In genomic region chr5:139821466-139822459, GRCm38 (mm10) we compare ENCODE assay signal across 15 mouse cellular contexts. TPM values are rescaled to one million over a fixed set of nuclear protein-coding genes. Genes with fewer than 3 reads are reported as not detected.
DNase-seq lines count a peak whose midpoint lies in the region; ATAC-seq and TF ChIP-seq lines count a peak whose summit lies in the region.
"Had no signal": no experiment of that assay in that cellular context is flagged by ENCODE, and none has a peak within 500 bp of the region (broad histone marks: within the 10 kb centered on the region; RNA-seq: fewer than 3 reads in every experiment).

No protein-coding gene starts in this region.

- H3K4me1 ChIP-seq in kidney, postnatal 0 days (replicated peaks; ENCODE audit: insufficient read depth, low read length) = peaks cover 9% of the 10 kb centered on the region
- H3K4me1 ChIP-seq in intestine, embryonic 16.5 days (ENCODE audit: control insufficient read depth, insufficient read depth, low read length) = peaks cover 23% of the 10 kb centered on the region
- H3K4me1 ChIP-seq in liver, embryonic 13.5 days (replicated peaks) = peaks cover 72% of the 10 kb centered on the region
- peaks cover 21% of the 10 kb centered on the region for H3K4me1 ChIP-seq in stomach, embryonic 16.5 days (ENCODE audit: control insufficient read depth, insufficient read depth, low read length)
- peaks cover 11% of the 10 kb centered on the region for H3K4me1 ChIP-seq in midbrain, embryonic 14.5 days (ENCODE audit: control insufficient read depth, insufficient read depth, low read length)

- no peak overlapping the region for H3K9ac ChIP-seq in kidney, postnatal 0 days (ENCODE audit: low read depth, low read length)
- H3K9ac ChIP-seq in intestine, embryonic 16.5 days (ENCODE audit: low read depth, low read length) = peak overlapping the region; percentile 68
- H3K9ac ChIP-seq in liver, embryonic 13.5 days = 0 out of 2 replicates have a peak overlapping the region, but pooled peaks have one; percentile 0
- peak overlapping the region; percentile 39 for H3K9ac ChIP-seq in stomach, embryonic 16.5 days (ENCODE audit: low read length)
- H3K9ac ChIP-seq in midbrain, embryonic 14.5 days (replicated peaks; ENCODE audit: low read length) = no peak overlapping the region
- H3K9ac ChIP-seq: embryonic facial prominence, embryonic 13.5 days had no signal

- no peak overlapping the region for H3K27ac ChIP-seq in kidney, postnatal 0 days
- H3K27ac ChIP-seq in intestine, embryonic 16.5 days (ENCODE audit: low read length) = peak overlapping the region; percentile 95
- H3K27ac ChIP-seq in liver, embryonic 13.5 days = peak overlapping the region; percentile 58
- H3K27ac ChIP-seq in stomach, embryonic 16.5 days (ENCODE audit: low read length) = peak overlapping the region; percentile 57
- H3K27ac ChIP-seq in midbrain, embryonic 14.5 days (replicated peaks; ENCODE audit: low read depth, low read length) = no peak overlapping the region
- H3K27ac ChIP-seq: embryonic facial prominence, embryonic 13.5 days; forebrain, embryonic 13.5 days; layer of hippocampus, adult 2 months had no signal

- DNase-seq in kidney, postnatal 0 days (ENCODE audit: low spot score) = peak; percentile 79
- no peak for DNase-seq in kidney, postnatal 25 days
- no peak for DNase-seq in liver, embryonic 13.5 days
- DNase-seq in midbrain, embryonic 14.5 days = no peak
- no peak for DNase-seq in lung, postnatal 4 days
- DNase-seq: cerebellum, adult 11 months; heart, postnatal 36 days had no signal

- peaks cover 7% of the 10 kb centered on the region; the same call in 1 of the 2 replicates for H3K36me3 ChIP-seq in kidney, postnatal 0 days (ENCODE audit: insufficient read depth, low read length)
- H3K36me3 ChIP-seq in intestine, embryonic 16.5 days (ENCODE audit: control insufficient read depth, insufficient read depth, low read length) = peaks cover 4% of the 10 kb centered on the region; the same call in 1 of the 2 replicates
- peaks cover 38% of the 10 kb centered on the region for H3K36me3 ChIP-seq in liver, embryonic 13.5 days
- H3K36me3 ChIP-seq in stomach, embryonic 16.5 days (ENCODE audit: control insufficient read depth, insufficient read depth, low read length) = peaks cover 4% of the 10 kb centered on the region; the same call in 1 of the 2 replicates
- peaks cover 37% of the 10 kb centered on the region for H3K36me3 ChIP-seq in midbrain, embryonic 14.5 days (ENCODE audit: control insufficient read depth, insufficient read depth, low read length)

- H3K4me2 ChIP-seq in kidney, postnatal 0 days (ENCODE audit: low read length) = no peak overlapping the region
- H3K4me2 ChIP-seq in intestine, embryonic 16.5 days (ENCODE audit: low read depth, low read length) = peak overlapping the region; percentile 41
- H3K4me2 ChIP-seq in liver, embryonic 13.5 days = no peak overlapping the region
- H3K4me2 ChIP-seq in stomach, embryonic 16.5 days (ENCODE audit: low read depth, low read length) = no peak overlapping the region
- H3K4me2 ChIP-seq in midbrain, embryonic 14.5 days (ENCODE audit: low read length) = no peak overlapping the region
- H3K4me2 ChIP-seq: embryonic facial prominence, embryonic 13.5 days; forebrain, embryonic 13.5 days had no signal

- 36% methylated on average over 12 of the region's 12 CpGs for WGBS in kidney, postnatal 0 days
- WGBS in intestine, embryonic 16.5 days = 37% methylated on average over 12 of the region's 12 CpGs
- 65% methylated on average over 12 of the region's 12 CpGs for WGBS in liver, embryonic 13.5 days (ENCODE audit: insufficient replicate concordance)
- 61% methylated on average over 12 of the region's 12 CpGs for WGBS in stomach, embryonic 16.5 days
- WGBS in midbrain, embryonic 14.5 days = 86% methylated on average over 12 of the region's 12 CpGs

- no peak overlapping the region for H3K4me3 ChIP-seq in kidney, postnatal 0 days (replicated peaks; ENCODE audit: low read depth, low read length)
- H3K4me3 ChIP-seq in intestine, embryonic 16.5 days (ENCODE audit: low read length) = peak overlapping the region; percentile 39
- H3K4me3 ChIP-seq in liver, embryonic 13.5 days (replicated peaks) = no peak overlapping the region
- no peak overlapping the region for H3K4me3 ChIP-seq in stomach, embryonic 16.5 days (replicated peaks; ENCODE audit: low read length)
- no peak overlapping the region for H3K4me3 ChIP-seq in midbrain, embryonic 14.5 days (replicated peaks; ENCODE audit: low read depth, low read length)
- H3K4me3 ChIP-seq: embryonic facial prominence, embryonic 13.5 days; forebrain, embryonic 13.5 days; layer of hippocampus, adult 2 months; megakaryocyte, embryonic 14.5 days had no signal

- ATAC-seq in kidney, postnatal 0 days (replicated peaks; ENCODE audit: low FRiP score, low read depth) = 0 out of 2 replicates have a peak, but pooled peaks have one; percentile 21
- ATAC-seq in intestine, embryonic 16.5 days = peak; percentile 79
- no peak for ATAC-seq in liver, embryonic 13.5 days (ENCODE audit: low read depth)
- peak; percentile 42; the same call in 1 of the 2 replicates for ATAC-seq in stomach, embryonic 16.5 days (ENCODE audit: insufficient read depth, low FRiP score)
- ATAC-seq in inflammation-experienced regulatory T-cells, adult 6 months = no peak
- ATAC-seq in midbrain, embryonic 14.5 days (ENCODE audit: low FRiP score, low TSS enrichment) = no peak
- ATAC-seq: forebrain, embryonic 13.5 days had no signal

- TF ChIP-seq CTCF in kidney, postnatal 0 days (IDR thresholded peaks at IDR 0.05; ENCODE audit: low read depth) = no peak

- no peaks in the 10 kb centered on the region for H3K9me3 ChIP-seq in kidney, postnatal 0 days (replicated peaks; ENCODE audit: low read length)
- H3K9me3 ChIP-seq in intestine, embryonic 16.5 days (ENCODE audit: control insufficient read depth, low read length) = no peaks in the 10 kb centered on the region
- no peaks in the 10 kb centered on the region for H3K9me3 ChIP-seq in liver, embryonic 13.5 days (replicated peaks)
- H3K9me3 ChIP-seq in stomach, embryonic 16.5 days (replicated peaks; ENCODE audit: control insufficient read depth, low read length) = no peaks in the 10 kb centered on the region
- H3K9me3 ChIP-seq in midbrain, embryonic 14.5 days (ENCODE audit: control insufficient read depth, low read length) = no peaks in the 10 kb centered on the region
- H3K9me3 ChIP-seq: embryonic facial prominence, embryonic 13.5 days; forebrain, embryonic 13.5 days; megakaryocyte, embryonic 14.5 days had no signal

- no peaks in the 10 kb centered on the region for H3K27me3 ChIP-seq in kidney, postnatal 0 days (ENCODE audit: insufficient read depth, low read length)
- no peaks in the 10 kb centered on the region for H3K27me3 ChIP-seq in intestine, embryonic 16.5 days (replicated peaks; ENCODE audit: control insufficient read depth, insufficient read depth, low read length)
- H3K27me3 ChIP-seq in liver, embryonic 13.5 days = no peaks in the 10 kb centered on the region
- H3K27me3 ChIP-seq in stomach, embryonic 16.5 days (ENCODE audit: control insufficient read depth, insufficient read depth, low read length) = no peaks in the 10 kb centered on the region
- no peaks in the 10 kb centered on the region for H3K27me3 ChIP-seq in midbrain, embryonic 14.5 days (ENCODE audit: control insufficient read depth, insufficient read depth, low read length)
- H3K27me3 ChIP-seq: embryonic facial prominence, embryonic 13.5 days; forebrain, embryonic 13.5 days; megakaryocyte, embryonic 14.5 days had no signal

RNA-seq across cellular contexts. Expression of gene Tmem184a, which starts 2.0 kb away (rescaled TPM):
- 11.2 and 13.3 TPM in 2 replicates for polyA plus RNA-seq in kidney, postnatal 0 days (2015; fragmentation: Nextera tagmentation; extraction: Ambion mirVana)
- 120 and 151 TPM in 2 replicates for polyA plus RNA-seq in intestine, embryonic 16.5 days (2015; fragmentation: Nextera tagmentation; extraction: Ambion mirVana)
- polyA plus RNA-seq in liver, embryonic 13.5 days (2015; fragmentation: Nextera tagmentation; extraction: Ambion mirVana) = 0.68 and 0.89 TPM in 2 replicates
- 39.7 and 42.4 TPM in 2 replicates for polyA plus RNA-seq in stomach, embryonic 16.5 days (2015; fragmentation: Nextera tagmentation; extraction: Ambion mirVana)
- polyA plus RNA-seq in inflammation-experienced regulatory T-cells, adult 6 months (2017; shearing (Covaris generic)) = under 1 TPM in 1 of 3 experiments, not detected in 2; 0.12 TPM
- 0.08 and 0.18 TPM in 2 replicates for polyA plus RNA-seq in midbrain, embryonic 14.5 days (2014; fragmentation: Nextera tagmentation; extraction: Ambion mirVana)

RNA-seq across cellular contexts. Expression of gene Gm26938, which starts 4.4 kb away (rescaled TPM):
- polyA plus RNA-seq in kidney, postnatal 0 days (2015; fragmentation: Nextera tagmentation; extraction: Ambion mirVana) = not detected in 2 replicates
- polyA plus RNA-seq in intestine, embryonic 16.5 days (2015; fragmentation: Nextera tagmentation; extraction: Ambion mirVana) = not detected in 2 replicates
- polyA plus RNA-seq in liver, embryonic 13.5 days (2015; fragmentation: Nextera tagmentation; extraction: Ambion mirVana) = not detected in 2 replicates
- polyA plus RNA-seq in stomach, embryonic 16.5 days (2015; fragmentation: Nextera tagmentation; extraction: Ambion mirVana) = not detected in 2 replicates
- polyA plus RNA-seq in inflammation-experienced regulatory T-cells, adult 6 months (2017; shearing (Covaris generic)) = not detected
- polyA plus RNA-seq in midbrain, embryonic 14.5 days (2014; fragmentation: Nextera tagmentation; extraction: Ambion mirVana) = 0.43 and 0.62 TPM in 2 replicates
- polyA plus RNA-seq: forebrain, embryonic 13.5 days; lung, embryonic 16.5 days had no signal

RNA-seq across cellular contexts. Expression of gene Psmg3, which starts 4.9 kb away (rescaled TPM):
- 61.0 and 66.9 TPM in 2 replicates for polyA plus RNA-seq in kidney, postnatal 0 days (2015; fragmentation: Nextera tagmentation; extraction: Ambion mirVana)
- polyA plus RNA-seq in intestine, embryonic 16.5 days (2015; fragmentation: Nextera tagmentation; extraction: Ambion mirVana) = 67.6 and 80.3 TPM in 2 replicates
- 68.7 and 70.5 TPM in 2 replicates for polyA plus RNA-seq in liver, embryonic 13.5 days (2015; fragmentation: Nextera tagmentation; extraction: Ambion mirVana)
- 62.5 and 62.9 TPM in 2 replicates for polyA plus RNA-seq in stomach, embryonic 16.5 days (2015; fragmentation: Nextera tagmentation; extraction: Ambion mirVana)
- polyA plus RNA-seq in inflammation-experienced regulatory T-cells, adult 6 months (2017; shearing (Covaris generic)) = 10 to 100 TPM; 48.7 to 56.0 (median 50.0) TPM
- polyA plus RNA-seq in midbrain, embryonic 14.5 days (2014; fragmentation: Nextera tagmentation; extraction: Ambion mirVana) = 72.6 and 78.0 TPM in 2 replicates

RNA-seq across cellular contexts. Expression of gene Mafk, which starts 30.4 kb away (rescaled TPM):
- 12.8 and 14.4 TPM in 2 replicates for polyA plus RNA-seq in kidney, postnatal 0 days (2015; fragmentation: Nextera tagmentation; extraction: Ambion mirVana)
- 25.0 and 25.2 TPM in 2 replicates for polyA plus RNA-seq in intestine, embryonic 16.5 days (2015; fragmentation: Nextera tagmentation; extraction: Ambion mirVana)
- 41.6 and 44.9 TPM in 2 replicates for polyA plus RNA-seq in liver, embryonic 13.5 days (2015; fragmentation: Nextera tagmentation; extraction: Ambion mirVana)
- 18.9 and 22.3 TPM in 2 replicates for polyA plus RNA-seq in stomach, embryonic 16.5 days (2015; fragmentation: Nextera tagmentation; extraction: Ambion mirVana)
- polyA plus RNA-seq in inflammation-experienced regulatory T-cells, adult 6 months (2017; shearing (Covaris generic)) = 10 to 100 TPM; 10.7 to 12.5 (median 11.0) TPM
- polyA plus RNA-seq in midbrain, embryonic 14.5 days (2014; fragmentation: Nextera tagmentation; extraction: Ambion mirVana) = 9.2 and 10.3 TPM in 2 replicates

RNA-seq across cellular contexts. Expression of gene Ints1, which starts 46.3 kb away (rescaled TPM):
- polyA plus RNA-seq in kidney, postnatal 0 days (2015; fragmentation: Nextera tagmentation; extraction: Ambion mirVana) = 17.9 and 19.0 TPM in 2 replicates
- polyA plus RNA-seq in intestine, embryonic 16.5 days (2015; fragmentation: Nextera tagmentation; extraction: Ambion mirVana) = 18.8 and 18.9 TPM in 2 replicates
- polyA plus RNA-seq in liver, embryonic 13.5 days (2015; fragmentation: Nextera tagmentation; extraction: Ambion mirVana) = 12.7 and 13.8 TPM in 2 replicates
- 20.2 and 21.0 TPM in 2 replicates for polyA plus RNA-seq in stomach, embryonic 16.5 days (2015; fragmentation: Nextera tagmentation; extraction: Ambion mirVana)
- 10 to 100 TPM; 12.9 to 21.0 (median 16.1) TPM for polyA plus RNA-seq in inflammation-experienced regulatory T-cells, adult 6 months (2017; shearing (Covaris generic))
- 39.0 and 44.7 TPM in 2 replicates for polyA plus RNA-seq in midbrain, embryonic 14.5 days (2014; fragmentation: Nextera tagmentation; extraction: Ambion mirVana)

Comparison
In these comparisons a context has a peak if more than half of its experiments do, and no peak if none do; other contexts are left out.
1. ATAC-seq: peak in kidney, postnatal 0 days (single experiment), intestine, embryonic 16.5 days (single experiment) and stomach, embryonic 16.5 days (single experiment); none in liver, embryonic 13.5 days (single experiment), inflammation-experienced regulatory T-cells, adult 6 months (single experiment) and midbrain, embryonic 14.5 days (single experiment).
2. H3K27ac ChIP-seq: peak in intestine, embryonic 16.5 days (single experiment), liver, embryonic 13.5 days (single experiment) and stomach, embryonic 16.5 days (single experiment); none in kidney, postnatal 0 days (single experiment) and midbrain, embryonic 14.5 days (single experiment).
3. H3K9ac ChIP-seq: peak in intestine, embryonic 16.5 days (single experiment), liver, embryonic 13.5 days (single experiment) and stomach, embryonic 16.5 days (single experiment); none in kidney, postnatal 0 days (single experiment) and midbrain, embryonic 14.5 days (single experiment).